Mouse (Mus musculus) hindbrain, embryonic 16.5 days (tissue): Measurements from ENCODE around the gene Sap30l. TPM values are rescaled to one million over a fixed set of nuclear protein-coding genes. Genes with fewer than 3 reads are reported as not detected.
"Not testable (repeated sequence)": the region's sequence is repeated elsewhere in the genome, so short reads cannot be mapped to it uniquely, and the experiment has no call there.

Source experiments
- ATAC-seq: fragments of 200-750 bp; cut with Nextera tagmentation; 2 replicates; pipeline ENCODE4 v1.8.0; 2017; ENCODE audit warnings: moderate TSS enrichment, moderate library complexity
- H3K27ac ChIP-seq: fragments of 300-500 bp; sonication (generic); 2 replicates; pipeline ENCODE4 v1.5.1; 2014; ENCODE audit warnings: low read depth, mild to moderate bottlenecking, control low read depth, low read length, moderate library complexity
- H3K27me3 ChIP-seq: fragments of 300-500 bp; sonication (generic); replicated peaks from 2 replicates; pipeline ENCODE4 v1.6.1; 2014; ENCODE audit warnings: low read length; ENCODE audit not compliant: control insufficient read depth, insufficient read depth
- H3K36me3 ChIP-seq: fragments of 300-500 bp; sonication (generic); 2 replicates; pipeline ENCODE4 v1.6.1; 2014; ENCODE audit warnings: mild to moderate bottlenecking, low read length, moderate library complexity, mixed read lengths; ENCODE audit not compliant: control insufficient read depth, insufficient read depth
- H3K4me1 ChIP-seq: fragments of 300-500 bp; sonication (generic); 2 replicates; pipeline ENCODE4 v1.6.1; 2014; ENCODE audit warnings: low read depth, low read length; ENCODE audit not compliant: control insufficient read depth, insufficient read depth
- H3K4me2 ChIP-seq: fragments of 300-500 bp; sonication (generic); 2 replicates; pipeline ENCODE4 v1.6.1; 2014; ENCODE audit warnings: mild to moderate bottlenecking, low read length, control low read depth, moderate library complexity
- H3K4me3 ChIP-seq: fragments of 300-500 bp; sonication (generic); 2 replicates; pipeline ENCODE4 v1.5.1; 2014; ENCODE audit warnings: mild to moderate bottlenecking, low read length, control low read depth, moderate library complexity
- H3K9ac ChIP-seq: fragments of 300-500 bp; sonication (generic); 2 replicates; pipeline ENCODE4 v1.6.1; 2014; ENCODE audit warnings: low read depth, mild to moderate bottlenecking, control low read depth, low read length, moderate library complexity
- H3K9me3 ChIP-seq: fragments of 300-500 bp; sonication (generic); 2 replicates; pipeline ENCODE4 v1.6.1; 2014; ENCODE audit warnings: mild to moderate bottlenecking, low read length, moderate library complexity; ENCODE audit not compliant: control insufficient read depth
- WGBS: fragments of 180-500 bp; shearing (Covaris S2); extraction: QIAGEN DNeasy Blood & Tissue Kit; methylation state at CpG from one replicate; pipeline ENCODE4 v1.1.7; 2014; 5-methylcytosine and 5-hydroxymethylcytosine counted together
- polyA plus RNA-seq: library from polyadenylated mRNA; unstranded; fragments of >200 nt; fragmentation: Nextera tagmentation; extraction: Ambion mirVana; gene quantifications from 2 replicates; pipeline ENCODE4 v1.2.1, GENCODE M21; 2015

Sap30l gene
- polyA plus RNA-seq, 1 experiment from 2014 or later: 5.3 TPM

GRCm38 (mm10) chr11:57809017-57809731 is 7.7 kb downstream of the Sap30l start:
- 96% methylated on average over 17 of the region's 17 CpGs for WGBS
- Histone ChIP-seq H3K36me3 (peaks cover 4% of the 10 kb centered on the region; the same call in 1 of the 2 replicates), H3K27me3 (no peaks in the 10 kb centered on the region), H3K9me3 (no peaks in the 10 kb centered on the region), H3K27ac (no peak overlapping the region), H3K9ac (no peak overlapping the region), H3K4me3 (no peak overlapping the region), H3K4me2 (no peak overlapping the region), H3K4me1 (no peaks in the 10 kb centered on the region)
- ATAC-seq: no peak

- Histone ChIP-seq H3K36me3 (peaks cover 4% of the 10 kb centered on the region; the same call in 1 of the 2 replicates), H3K9ac (no peak overlapping the region), H3K9me3 (no peaks in the 10 kb centered on the region), H3K27ac (no peak overlapping the region), H3K4me2 (no peak overlapping the region), H3K4me1 (no peaks in the 10 kb centered on the region), H3K27me3 (no peaks in the 10 kb centered on the region), H3K4me3 (no peak overlapping the region)
- ATAC-seq: no peak
- 91% methylated on average over 8 of the region's 8 CpGs for WGBS
Observed at GRCm38 (mm10) chr11:57809732-57810098, 8.3 kb downstream of the Sap30l start.

GRCm38 (mm10) chr11:57811006-57811405 is 9.6 kb downstream of the Sap30l start:
- WGBS: 85% methylated on average over 7 of the region's 7 CpGs
- Histone ChIP-seq H3K27ac (no peak overlapping the region), H3K9me3 (no peaks in the 10 kb centered on the region), H3K4me1 (no peaks in the 10 kb centered on the region), H3K4me2 (no peak overlapping the region), H3K27me3 (no peaks in the 10 kb centered on the region), H3K36me3 (peaks cover 4% of the 10 kb centered on the region; the same call in 1 of the 2 replicates), H3K4me3 (no peak overlapping the region), H3K9ac (no peak overlapping the region)
- no peak for ATAC-seq

GRCm38 (mm10) chr11:57812212-57812611 is 10.8 kb downstream of the Sap30l start:
- ATAC-seq: no peak
- no peaks in the 10 kb centered on the region for H3K27me3 ChIP-seq
- H3K9ac ChIP-seq: no peak overlapping the region
- no peak overlapping the region for H3K4me2 ChIP-seq
- H3K36me3 ChIP-seq: peaks cover 4% of the 10 kb centered on the region; the same call in 1 of the 2 replicates
- 96% methylated on average over 8 of the region's 8 CpGs for WGBS
- no peaks in the 10 kb centered on the region for H3K4me1 ChIP-seq
- H3K27ac ChIP-seq: no peak overlapping the region
- no peak overlapping the region for H3K4me3 ChIP-seq
- H3K9me3 ChIP-seq: no peaks in the 10 kb centered on the region

GRCm38 (mm10) chr11:57813641-57814040 is 12.2 kb downstream of the Sap30l start:
- no peak overlapping the region for H3K27ac ChIP-seq
- H3K4me1 ChIP-seq: no peaks in the 10 kb centered on the region
- 90% methylated on average over 3 of the region's 3 CpGs for WGBS
- no peak overlapping the region for H3K9ac ChIP-seq
- H3K9me3 ChIP-seq: no peaks in the 10 kb centered on the region
- H3K27me3 ChIP-seq: no peaks in the 10 kb centered on the region
- peaks cover 4% of the 10 kb centered on the region; the same call in 1 of the 2 replicates for H3K36me3 ChIP-seq
- no peak for ATAC-seq
- no peak overlapping the region for H3K4me2 ChIP-seq
- no peak overlapping the region for H3K4me3 ChIP-seq

GRCm38 (mm10) chr11:57818189-57818588 is 16.8 kb downstream of the Sap30l start:
- 88% methylated on average over 4 of the region's 4 CpGs for WGBS
- Histone ChIP-seq H3K27ac (no peak overlapping the region), H3K27me3 (no peaks in the 10 kb centered on the region), H3K4me1 (no peaks in the 10 kb centered on the region), H3K9me3 (no peaks in the 10 kb centered on the region), H3K4me2 (no peak overlapping the region), H3K4me3 (no peak overlapping the region), H3K9ac (no peak overlapping the region), H3K36me3 (no peaks in the 10 kb centered on the region)
- ATAC-seq: no peak

- Histone ChIP-seq H3K27ac (no peak overlapping the region), H3K4me3 (no peak overlapping the region), H3K9me3 (no peaks in the 10 kb centered on the region), H3K36me3 (no peaks in the 10 kb centered on the region), H3K4me2 (no peak overlapping the region), H3K9ac (no peak overlapping the region), H3K27me3 (peaks cover 13% of the 10 kb centered on the region), H3K4me1 (no peaks in the 10 kb centered on the region)
- 0 out of 2 replicates have a peak, but pooled peaks have one; percentile 37 for ATAC-seq
- WGBS: 29% methylated on average over 9 of the region's 9 CpGs
Observed at GRCm38 (mm10) chr11:57819999-57820581, 18.7 kb downstream of the Sap30l start.

GRCm38 (mm10) chr11:57823159-57823558 is 21.7 kb downstream of the Sap30l start:
- not testable (repeated sequence) for H3K27ac ChIP-seq, ATAC-seq, H3K36me3 ChIP-seq, H3K9ac ChIP-seq, H3K4me3 ChIP-seq, H3K9me3 ChIP-seq, H3K4me2 ChIP-seq, H3K4me1 ChIP-seq
- WGBS: 91% methylated on average over 2 of the region's 2 CpGs
- peaks cover 27% of the 10 kb centered on the region for H3K27me3 ChIP-seq

- Histone ChIP-seq H3K4me2 (no peak overlapping the region), H3K4me3 (no peak overlapping the region), H3K36me3 (no peaks in the 10 kb centered on the region), H3K27ac (no peak overlapping the region), H3K9me3 (no peaks in the 10 kb centered on the region), H3K27me3 (peaks cover 30% of the 10 kb centered on the region), H3K4me1 (peaks cover 7% of the 10 kb centered on the region), H3K9ac (no peak overlapping the region)
- 81% methylated on average over 7 of the region's 7 CpGs for WGBS
- ATAC-seq: no peak
Observed at GRCm38 (mm10) chr11:57823714-57824113, 22.3 kb downstream of the Sap30l start.
